Mouse (Mus musculus): Measurements from ENCODE around the gene Lrrc8a.
A peak's percentile ranks its signal among the peaks of the same experiment; 100 is the strongest.

Gene Lrrc8a

GRCm38 (mm10) chr2:30306087-30306486 is 68.6 kb downstream of the Lrrc8a start:
- ATAC-seq (ENCODE audit: low TSS enrichment), result no peak

GRCm38 (mm10) chr2:30309351-30309750 is 71.8 kb downstream of the Lrrc8a start:
- ATAC-seq (ENCODE audit: low TSS enrichment), result no peak

GRCm38 (mm10) chr2:30311481-30311880 is 74.0 kb downstream of the Lrrc8a start:
- ATAC-seq (ENCODE audit: low TSS enrichment), result peak; percentile 81; the same call in 1 of the 2 replicates

All from frontal cortex, adult (tissue).